Mouse (Mus musculus) heart, postnatal 36 days (tissue): ENCODE measurements around the gene Ccl1. TPM values are rescaled to one million over a fixed set of nuclear protein-coding genes. Genes with fewer than 3 reads are reported as not detected.

ENCODE experiments used
- DNase-seq, 2 experiments: peaks; one replicate each; pipeline ENCODE4 v3.0.0; 2021 to 2022
- intact Hi-C: fragments of 180-260 bp; cut with DNase I; formaldehyde crosslinking; loops from one replicate; pipeline ENCODE4 v1.15.1; 2025
- total RNA-seq, 2 experiments: library from RNA; stranded (reverse); gene quantifications; 2 replicates each; pipeline ENCODE4 v1.2.3; 2021

Gene Ccl1
- total RNA-seq, 2 experiments from 2014 or later, result not detected

DNA sequence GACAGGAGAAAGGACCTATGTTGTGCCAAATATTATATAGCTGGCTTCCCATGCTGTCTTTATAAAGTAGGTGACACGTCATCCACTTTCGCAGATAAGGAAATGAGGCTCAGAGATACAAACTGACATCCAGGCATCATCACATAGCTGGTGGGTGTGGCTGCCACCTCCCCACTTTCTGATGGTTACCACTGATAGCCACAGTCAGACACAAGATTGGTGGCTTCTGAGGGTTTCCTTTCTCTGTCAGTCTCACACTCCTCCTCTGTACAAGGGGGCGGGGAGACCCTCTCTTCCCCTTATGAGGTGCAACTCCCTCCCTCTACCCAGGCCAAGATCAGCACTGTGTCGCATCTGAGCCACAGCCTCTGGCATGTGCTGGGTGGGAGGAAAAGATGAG is 91.1 kb downstream of the Ccl1 start:
- no peak for DNase-seq
- intact Hi-C loops, result no loop called here

DNA sequence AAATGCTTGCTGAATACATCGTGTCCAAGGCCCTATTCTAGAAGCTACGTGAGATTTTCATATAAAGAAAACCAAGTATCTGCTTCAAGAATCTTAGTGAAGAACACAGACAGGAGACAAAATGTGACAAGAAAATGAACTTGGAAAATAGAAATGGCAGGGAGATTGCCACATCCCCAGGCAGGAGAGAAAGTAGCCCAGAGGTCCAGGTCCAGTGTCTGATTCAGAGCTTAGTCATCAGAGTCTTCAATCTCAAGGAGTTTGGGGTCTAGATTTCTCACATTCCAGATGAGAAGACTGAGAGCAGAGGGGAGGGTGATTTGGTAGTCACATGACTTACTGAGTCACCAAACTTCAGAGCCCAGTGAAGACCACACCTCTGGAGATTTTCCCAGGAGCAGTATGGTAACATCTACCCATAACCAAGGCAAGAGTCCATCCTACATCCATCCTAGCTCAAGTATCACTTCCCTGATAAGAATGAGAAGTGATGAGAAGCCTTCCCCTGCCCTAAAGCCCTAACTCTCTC is 98.5 kb downstream of the Ccl1 start:
- no peak for DNase-seq
- intact Hi-C loops, result no loop called here

DNA sequence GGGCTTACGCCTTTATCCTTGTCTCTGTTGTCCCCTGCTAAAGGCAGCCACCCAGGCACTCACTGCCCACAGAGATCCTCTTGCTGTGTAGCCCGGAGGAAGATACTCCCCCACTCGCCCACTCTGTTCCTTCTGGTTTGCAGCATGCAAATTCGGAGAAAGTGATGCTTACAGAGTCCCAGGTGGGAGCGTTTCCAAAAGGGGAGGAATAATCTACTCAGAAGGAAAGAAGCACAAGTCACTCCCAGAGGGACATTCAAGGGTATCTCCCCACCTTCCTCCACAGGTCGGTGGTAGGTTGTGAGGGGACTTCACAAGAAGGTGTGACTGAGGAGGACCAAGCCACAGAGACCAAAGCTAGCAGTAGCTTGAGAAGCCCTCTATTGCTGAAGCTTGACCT is 100.3 kb downstream of the Ccl1 start:
- no peak for DNase-seq
- intact Hi-C loops, result no loop called here

DNA sequence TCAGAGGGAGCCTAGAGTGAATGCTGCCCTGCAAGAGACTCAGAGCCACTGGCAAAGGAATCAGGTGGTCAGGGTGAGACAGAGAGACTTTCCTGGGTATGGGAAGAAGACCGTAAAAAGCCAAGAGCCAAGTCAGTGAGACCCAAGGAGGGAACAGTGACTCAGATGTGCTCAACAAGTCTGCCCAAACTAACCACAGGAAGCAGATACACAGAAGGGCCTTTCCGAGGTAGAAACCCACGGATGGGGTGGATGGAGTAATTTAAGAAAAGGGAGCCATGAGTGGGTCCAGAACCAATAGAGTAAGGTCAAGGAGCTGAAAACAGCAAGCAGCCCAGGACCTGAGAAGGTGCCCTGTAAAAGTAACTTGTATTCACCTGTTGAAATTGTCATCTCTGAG is 101.8 kb downstream of the Ccl1 start:
- DNase-seq, result no peak
- intact Hi-C loops, result no loop called here

DNA sequence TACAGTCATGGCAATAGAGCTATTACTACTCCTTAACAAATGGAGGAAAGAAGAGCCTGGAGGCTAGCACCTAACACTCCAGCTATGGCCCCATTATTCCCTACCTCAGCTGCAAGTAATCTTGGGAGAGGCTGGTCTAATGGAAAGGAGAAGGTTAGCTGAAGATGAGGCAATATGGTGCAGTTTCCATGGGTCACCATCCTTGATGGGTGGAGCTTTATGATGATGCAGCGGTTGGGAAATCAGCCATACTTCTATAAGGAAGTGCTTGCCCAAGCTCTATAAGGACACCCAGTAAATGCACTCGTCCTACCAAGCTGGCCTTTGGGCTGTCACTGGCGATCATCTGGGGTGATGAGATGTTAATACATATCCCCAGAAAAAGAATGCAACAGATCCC is 107.7 kb downstream of the Ccl1 start:
- intact Hi-C loops, result no loop called here
- no peak for DNase-seq

DNA sequence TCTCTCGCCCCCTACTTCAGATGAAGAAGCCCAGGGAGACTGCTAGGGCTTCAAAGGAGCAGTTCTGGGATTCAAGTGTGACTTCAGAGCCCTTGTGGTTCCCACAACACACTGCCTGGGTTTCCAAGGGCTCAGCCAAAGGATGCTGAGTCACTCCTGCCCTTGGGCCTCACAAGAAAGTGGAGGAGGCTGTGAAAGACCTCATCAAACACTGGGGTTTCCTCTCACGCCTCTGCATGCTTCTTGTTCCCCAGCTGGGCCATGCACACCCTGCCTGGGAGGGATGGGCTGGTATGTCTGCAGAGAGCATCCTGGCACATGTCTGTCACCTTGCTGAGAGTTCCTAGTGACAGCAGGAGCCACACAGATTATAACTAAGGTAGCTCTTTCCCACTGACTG is 110.5 kb downstream of the Ccl1 start:
- intact Hi-C loops, result no loop called here
- DNase-seq, result no peak

DNA sequence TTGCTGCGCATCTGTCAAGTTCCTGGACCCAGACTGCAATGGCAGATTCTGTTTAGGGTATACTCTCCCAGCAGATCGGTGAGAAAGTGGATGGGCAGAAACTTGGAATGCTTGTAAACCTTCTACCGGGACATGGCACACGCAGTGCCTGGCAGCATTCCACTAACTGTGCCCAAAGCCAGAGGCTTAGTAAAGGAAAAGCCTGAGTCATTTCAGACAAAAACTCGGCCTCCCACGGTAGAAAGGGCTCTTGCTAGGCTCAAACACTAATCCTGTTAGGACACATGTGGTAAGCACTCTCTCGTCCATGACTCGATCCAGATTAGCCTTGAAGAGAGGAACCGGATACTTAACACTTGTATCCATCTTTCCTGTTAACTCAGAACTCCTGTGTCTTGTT is 111.7 kb downstream of the Ccl1 start:
- no peak for DNase-seq
- intact Hi-C loops, result no loop called here

DNA sequence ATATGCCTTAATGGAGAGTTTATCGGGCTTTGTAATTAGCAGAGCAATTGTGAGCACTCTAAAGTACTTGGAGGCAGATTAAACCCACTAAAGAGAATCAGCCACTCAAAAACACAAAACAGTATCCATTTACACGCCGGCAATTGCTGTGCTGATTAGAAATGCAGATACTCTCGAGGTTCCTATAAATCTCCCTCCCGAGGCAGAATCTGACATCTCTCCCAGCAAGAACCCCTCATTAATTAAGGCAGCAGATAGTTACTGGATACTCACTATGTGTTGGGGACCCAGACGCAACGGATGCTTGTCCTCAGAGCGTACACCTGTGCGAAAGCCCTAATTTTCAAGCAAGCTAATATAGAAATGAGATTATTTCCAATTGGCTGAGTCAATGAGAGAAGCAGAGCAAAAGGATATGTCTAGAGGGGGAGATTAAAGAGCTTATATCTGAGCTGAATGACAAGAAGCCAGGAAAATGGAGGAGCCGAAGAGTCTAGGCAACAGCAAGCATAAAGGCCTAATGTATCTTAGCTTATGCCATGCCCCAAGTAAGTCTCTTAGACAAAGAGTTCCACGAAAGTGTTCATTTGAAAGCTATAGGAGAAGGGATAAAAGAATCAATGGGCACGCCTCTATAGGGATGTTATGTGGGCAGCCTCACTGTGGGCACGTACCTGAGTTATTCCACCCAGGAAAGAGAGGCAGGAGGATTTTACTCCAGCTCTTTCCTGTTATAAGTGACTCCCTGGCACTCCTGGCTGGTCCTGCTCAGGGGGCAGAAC is 115.5 kb downstream of the Ccl1 start:
- no peak for DNase-seq
- intact Hi-C loops, result no loop called here

DNA sequence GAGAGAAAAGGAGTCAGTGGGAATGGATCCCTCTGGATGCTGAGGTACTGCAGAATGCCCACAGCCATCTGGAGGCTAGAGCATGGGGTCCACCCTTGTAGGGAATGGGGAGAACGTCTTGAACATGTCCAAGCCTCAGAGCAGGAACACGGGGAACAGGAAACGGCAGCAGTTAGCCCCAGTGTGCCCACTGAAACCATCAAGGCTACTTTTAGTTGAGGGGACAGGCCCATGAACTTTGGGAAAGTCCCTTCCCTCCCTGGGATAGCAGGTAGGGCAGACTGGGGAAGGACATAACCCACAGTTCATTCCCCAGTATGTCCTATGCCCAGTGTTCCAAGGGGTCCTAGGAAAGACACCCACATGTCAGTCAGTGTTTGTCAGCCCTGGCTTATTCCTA is 119.8 kb downstream of the Ccl1 start:
- intact Hi-C loops, result no loop called here
- DNase-seq, result no peak

DNA sequence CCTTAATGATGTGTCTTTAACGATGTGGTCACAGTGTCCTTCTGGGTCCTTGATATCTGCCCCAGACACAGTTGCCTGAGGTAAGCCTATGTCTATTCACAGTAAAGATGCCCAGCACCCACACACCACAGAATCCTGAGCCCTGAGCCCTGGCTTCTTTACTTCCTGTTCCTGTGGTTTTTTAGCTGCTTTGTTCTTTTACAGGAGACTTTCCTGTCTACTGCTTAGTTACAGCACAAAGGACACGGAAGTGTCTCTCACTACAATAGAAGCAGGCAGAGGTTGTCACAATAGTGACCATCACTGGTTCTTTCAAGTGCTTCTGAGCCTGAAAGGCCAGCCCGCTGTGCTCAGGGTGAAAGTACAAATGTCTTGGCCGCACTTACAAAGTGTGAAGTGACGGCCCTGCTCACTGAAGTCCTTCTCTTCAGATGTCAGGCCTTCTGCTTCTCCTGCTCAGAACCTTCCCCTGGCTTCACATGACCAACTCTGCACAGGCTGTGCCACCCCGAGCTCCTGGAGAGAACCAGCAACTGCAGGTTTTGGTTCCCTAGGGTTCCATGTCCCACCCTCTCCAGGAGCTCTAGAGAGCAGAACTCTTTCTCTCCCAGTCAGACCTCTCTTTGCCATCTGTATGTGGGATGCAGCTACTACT is 122.1 kb downstream of the Ccl1 start:
- intact Hi-C loops, result no loop called here
- no peak for DNase-seq

DNA sequence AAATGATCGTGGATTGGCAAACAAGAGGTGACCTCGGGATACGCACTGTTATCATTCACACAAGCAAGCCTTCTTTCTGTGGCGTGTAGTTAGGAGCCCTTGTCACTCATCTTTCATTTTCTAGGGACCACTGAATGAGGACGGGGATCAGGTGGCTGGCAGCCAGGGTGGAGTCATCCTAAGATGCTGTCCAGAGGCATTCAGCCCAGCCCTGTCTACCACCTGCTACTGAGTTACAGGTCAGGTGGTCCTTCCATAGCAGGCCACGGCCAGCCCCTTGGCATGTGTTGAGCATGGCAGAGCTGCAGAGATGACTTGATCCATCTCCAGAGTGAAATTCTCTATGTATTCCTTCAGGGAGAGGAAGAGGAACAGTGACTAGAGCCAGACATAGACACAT is 123.1 kb downstream of the Ccl1 start:
- intact Hi-C loops, result no loop called here
- no peak for DNase-seq

DNA sequence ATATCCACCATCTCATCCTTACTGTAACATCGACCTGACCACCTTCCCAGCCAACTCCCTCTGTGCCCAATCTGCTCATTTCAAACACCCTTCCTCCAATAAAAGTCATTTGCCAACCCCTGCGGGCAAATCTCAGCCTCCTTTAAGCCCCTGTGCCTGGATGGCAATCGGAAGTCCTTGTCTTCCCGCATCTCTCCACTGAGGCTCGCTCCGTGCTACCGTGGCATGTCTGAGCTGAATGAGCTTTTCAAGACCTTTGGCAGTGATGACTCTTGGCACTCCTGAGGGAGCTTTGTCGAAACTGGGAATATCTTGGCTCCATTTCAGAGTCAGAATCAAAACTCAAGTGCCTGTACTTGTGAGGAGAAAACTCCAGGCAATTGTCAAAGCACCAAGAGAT is 124.2 kb downstream of the Ccl1 start:
- intact Hi-C loops, result no loop called here
- DNase-seq, result no peak

DNA sequence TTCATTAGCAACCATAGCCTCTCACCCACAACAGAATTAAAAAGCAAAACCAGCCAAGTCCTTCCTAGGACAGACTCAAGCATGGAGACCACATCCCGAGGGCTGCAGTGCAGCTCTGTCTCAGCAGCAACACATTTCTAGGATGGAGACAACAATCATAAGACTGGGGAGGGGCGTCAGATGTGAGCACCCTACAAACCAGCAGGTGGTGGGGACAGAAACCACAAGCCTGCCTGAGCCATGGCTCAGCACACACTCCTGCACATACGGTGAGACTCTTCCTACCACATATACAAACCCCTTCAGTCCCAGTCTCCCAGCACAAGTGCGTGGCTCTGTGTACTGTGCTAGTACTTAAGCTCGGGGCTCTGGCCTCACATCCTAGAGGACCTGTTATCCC is 127.3 kb downstream of the Ccl1 start:
- intact Hi-C loops, result loop anchor here (5.0 kb wide), 1 partner anchor 541 kb away; no protein-coding TSS in a partner anchor
- DNase-seq, result no peak

DNA sequence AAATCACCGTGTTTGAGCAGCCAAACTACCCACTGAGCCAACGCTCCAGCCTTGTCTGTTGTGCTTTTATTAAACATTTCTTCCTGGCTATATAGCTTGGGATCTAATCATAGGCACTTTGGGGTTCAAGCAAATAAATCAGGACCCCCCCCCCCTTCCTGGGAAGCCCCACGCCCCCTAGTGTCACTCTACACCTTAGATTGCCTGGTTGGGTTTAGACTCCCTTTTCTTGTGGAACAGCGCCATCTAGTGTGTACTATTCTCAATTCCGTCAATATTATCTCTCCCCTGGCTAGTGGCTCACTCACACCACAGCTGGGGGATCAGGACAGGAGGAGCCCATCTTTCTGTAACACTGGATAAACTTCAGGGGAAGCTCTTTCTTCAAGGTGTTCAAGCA is 127.8 kb downstream of the Ccl1 start:
- intact Hi-C loops, result loop anchor here (1.0 to 5.0 kb wide), 3 partner anchors 129 to 540 kb away; no protein-coding TSS in a partner anchor
- peak; percentile 21 to 46 for DNase-seq

DNA sequence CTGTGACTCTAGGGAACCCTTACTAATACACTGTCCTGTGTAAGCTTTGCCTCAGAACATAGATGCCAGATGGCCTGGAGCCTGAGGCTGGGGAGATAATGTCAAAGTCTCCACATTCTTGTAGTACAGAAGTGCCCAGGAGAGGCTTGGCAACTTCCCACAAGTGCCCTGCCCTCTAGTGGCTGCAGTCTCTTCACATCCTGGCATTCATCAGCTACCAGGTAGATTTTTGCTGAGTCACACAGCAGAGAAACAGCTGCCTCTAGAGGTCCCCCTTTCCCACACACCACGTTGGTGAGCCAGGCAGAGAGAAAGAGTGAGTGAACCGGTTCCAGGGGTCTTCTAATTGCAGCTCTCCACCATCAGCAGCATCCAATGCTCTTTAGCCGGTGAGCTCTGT is 130.7 kb downstream of the Ccl1 start:
- intact Hi-C loops, result loop anchor here (5.0 kb wide), 1 partner anchor 537 kb away; no protein-coding TSS in a partner anchor
- DNase-seq, result peak; percentile 61 to 69

DNA sequence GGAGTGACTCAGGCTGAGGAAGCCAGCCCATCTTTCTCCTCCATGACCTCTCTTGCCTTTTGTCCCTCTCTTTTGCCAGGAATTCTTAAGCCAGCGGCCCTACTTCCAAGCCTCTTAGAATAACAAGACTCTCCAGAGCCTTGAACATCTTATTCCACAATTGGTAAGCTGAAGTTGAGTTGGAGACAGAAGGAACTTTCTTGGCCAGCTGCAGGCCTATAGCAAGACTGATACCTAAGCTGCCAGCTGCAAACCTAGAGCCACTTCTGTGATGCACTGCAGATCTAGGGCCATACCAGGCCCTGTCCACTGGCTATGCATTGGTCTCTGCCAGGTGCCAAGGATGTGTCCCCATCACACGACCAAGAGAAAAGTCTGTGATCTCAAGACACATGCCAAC is 132.0 kb downstream of the Ccl1 start:
- intact Hi-C loops, result no loop called here
- DNase-seq, result no peak

DNA sequence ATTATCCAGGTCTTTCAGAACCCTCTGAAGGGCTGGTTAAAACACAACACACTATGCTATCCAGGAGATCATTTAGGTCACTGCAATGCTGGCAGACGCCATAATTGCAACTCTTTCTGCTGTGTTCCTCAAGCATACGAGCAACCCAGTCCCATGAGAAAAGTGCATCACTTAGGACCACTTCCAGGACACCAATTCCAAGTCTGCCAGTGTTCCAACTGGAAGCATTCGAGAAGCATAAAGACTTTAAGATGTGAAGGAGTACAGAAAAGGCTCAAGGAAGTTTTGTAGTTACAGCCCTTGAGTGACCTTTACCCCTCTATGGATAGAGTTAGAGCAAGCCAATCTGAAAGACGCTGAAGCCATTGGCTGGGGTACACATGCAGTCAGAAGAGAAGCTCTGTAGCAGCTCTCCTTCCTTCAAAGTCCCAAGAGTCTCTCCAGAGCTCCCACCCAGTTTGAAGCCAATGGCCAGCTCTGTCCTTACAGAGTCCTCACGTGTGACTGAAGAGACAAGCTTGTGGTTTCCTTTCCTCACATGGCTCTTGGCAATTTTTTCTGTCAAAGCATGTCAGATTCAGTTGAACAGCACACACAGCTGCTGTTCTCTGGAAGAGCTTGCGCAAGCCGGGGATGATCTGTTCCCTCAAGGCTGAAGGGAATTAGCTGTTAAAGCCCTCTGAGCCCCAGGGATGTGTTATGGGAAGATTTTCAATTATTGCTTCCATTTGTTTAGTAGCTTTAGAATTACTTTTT is 134.0 kb downstream of the Ccl1 start:
- peak; percentile 37 to 46 for DNase-seq
- intact Hi-C loops, result no loop called here

DNA sequence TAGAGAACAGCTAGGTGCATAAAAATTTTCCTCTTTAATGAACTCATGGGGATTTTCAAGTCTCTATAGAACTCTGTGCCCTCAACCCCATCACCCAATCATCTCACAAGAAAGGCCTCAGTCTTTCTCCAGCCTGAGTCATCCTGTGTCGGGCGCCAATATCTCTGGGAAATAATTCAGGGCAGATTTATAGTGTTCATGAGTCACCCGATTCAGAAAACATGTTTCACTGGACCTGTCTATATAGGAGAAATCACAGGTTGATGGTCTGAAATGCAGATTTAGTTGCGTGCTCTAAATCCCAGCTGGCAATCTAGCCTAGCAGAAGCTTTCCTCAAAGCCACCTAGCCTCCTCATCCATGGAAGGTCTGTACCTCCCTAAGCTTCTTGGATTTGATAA is 136.0 kb downstream of the Ccl1 start:
- intact Hi-C loops, result no loop called here
- DNase-seq, result no peak

DNA sequence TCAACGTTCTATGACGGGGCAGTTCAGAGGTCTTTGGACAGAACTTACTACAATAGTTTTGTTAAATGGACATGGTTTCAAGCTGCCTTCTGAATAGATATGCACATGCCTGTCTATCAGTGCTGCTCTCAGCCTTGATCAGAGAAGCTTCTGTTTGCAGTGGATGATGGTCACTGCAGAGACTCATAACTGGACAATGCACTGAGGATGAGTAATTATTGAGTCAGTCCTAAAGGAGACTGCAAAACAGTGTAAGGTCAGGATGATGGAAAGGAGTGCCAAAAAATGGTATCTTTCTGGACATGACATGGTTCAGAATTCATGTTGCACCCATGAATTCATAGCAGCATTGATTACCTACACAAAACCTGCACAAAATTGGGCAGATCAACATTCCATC is 137.2 kb downstream of the Ccl1 start:
- no peak for DNase-seq
- intact Hi-C loops, result no loop called here

DNA sequence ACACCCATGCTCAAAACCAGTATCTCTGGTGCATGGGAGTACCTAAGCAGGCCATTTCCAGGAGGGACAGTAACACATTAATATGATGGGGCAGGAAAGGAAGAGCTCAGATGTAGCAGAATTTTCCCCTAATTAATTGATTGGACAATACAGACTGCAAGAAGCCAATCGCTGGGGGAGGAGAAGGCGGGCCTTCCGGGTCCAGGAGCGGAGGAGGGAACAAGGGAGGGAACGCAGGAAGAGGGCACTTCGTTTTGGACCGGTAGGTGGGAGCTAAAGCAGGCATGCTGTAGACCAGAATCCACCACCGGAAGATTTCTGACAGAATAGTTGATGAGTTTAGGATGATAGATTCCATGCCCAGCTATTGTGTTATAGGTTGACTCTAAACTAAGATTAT is 142.2 kb downstream of the Ccl1 start:
- intact Hi-C loops, result no loop called here
- DNase-seq, result no peak

DNA sequence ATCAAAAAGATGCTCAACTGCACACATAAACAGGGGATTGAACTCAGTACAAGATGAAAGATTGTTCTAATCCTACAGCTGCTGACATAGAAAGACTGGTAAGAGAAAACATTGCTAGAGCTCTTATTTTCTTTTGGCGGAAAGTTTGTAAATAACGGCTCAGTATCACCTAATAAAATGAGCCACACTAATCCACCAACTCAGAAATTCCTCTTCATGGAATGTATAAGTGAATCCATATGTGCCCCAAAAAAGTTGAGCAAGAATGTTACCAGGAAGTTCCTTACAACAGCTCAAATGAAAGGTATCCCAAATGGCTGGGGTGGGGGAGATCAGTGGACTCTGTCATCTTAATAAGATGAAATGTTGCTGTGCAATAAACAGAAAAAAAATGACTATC is 146.4 kb downstream of the Ccl1 start:
- no peak for DNase-seq
- intact Hi-C loops, result no loop called here
